Mouse (Mus musculus) kidney, postnatal 25 days (tissue): ENCODE measurements at regions not wholly inside any gene's neighbourhood (a gene's known extent, or its start where the extent isn't known, plus 50 kb on each side); places are given as distances from the start of the nearest gene placed in this dataset.

Experiments used
- DNase-seq, 2 experiments: peaks; one replicate each; pipeline ENCODE4 v3.0.0; 2021; ENCODE audit warnings: mixed read lengths in 2 of 2

GRCm38 (mm10) chr10:108033317-108033795 lies 121.4 kb upstream of the Otogl start:
- DNase-seq, result no peak

GRCm38 (mm10) chr10:108027506-108027905 lies 115.6 kb upstream of the Otogl start:
- DNase-seq, result no peak

- no peak for DNase-seq
Measured at GRCm38 (mm10) chr10:108024227-108024626, 112.3 kb upstream of the Otogl start.

GRCm38 (mm10) chr10:108016552-108016951 lies 104.6 kb upstream of the Otogl start:
- DNase-seq, result no peak

GRCm38 (mm10) chr10:107994836-107995585 lies 83.1 kb upstream of the Otogl start:
- DNase-seq, result no peak

GRCm38 (mm10) chr10:107992621-107993020 lies 80.7 kb upstream of the Otogl start:
- no peak for DNase-seq

GRCm38 (mm10) chr10:107990557-107990956 lies 78.6 kb upstream of the Otogl start:
- no peak for DNase-seq

- no peak for DNase-seq
Measured at GRCm38 (mm10) chr10:107989913-107990312, 78.0 kb upstream of the Otogl start.

- no peak for DNase-seq
Measured at GRCm38 (mm10) chr10:107982632-107983031, 70.7 kb upstream of the Otogl start.

- DNase-seq, result no peak
Measured at GRCm38 (mm10) chr10:107982082-107982481, 70.1 kb upstream of the Otogl start.

GRCm38 (mm10) chr10:107976392-107976965 lies 64.5 kb upstream of the Otogl start:
- no peak for DNase-seq

- DNase-seq, result no peak
Measured at GRCm38 (mm10) chr10:107971748-107972147, 59.8 kb upstream of the Otogl start.

- DNase-seq, result no peak
Measured at GRCm38 (mm10) chr10:107966996-107967395, 55.1 kb upstream of the Otogl start.

GRCm38 (mm10) chr10:107964022-107964421 lies 52.1 kb upstream of the Otogl start:
- DNase-seq, result no peak

GRCm38 (mm10) chr10:107962130-107962529 lies 50.2 kb upstream of the Otogl start:
- no peak for DNase-seq
